Mouse (Mus musculus) megakaryocyte progenitor cell, adult 5-6 weeks (primary cell): Measurements from ENCODE around the gene Nmi. TPM values are rescaled to one million over a fixed set of nuclear protein-coding genes. Genes with fewer than 3 reads are reported as not detected.

Experiments
- ATAC-seq: replicated peaks from 2 replicates; pipeline ENCODE4 v1.8.0; 2016; ENCODE audit warnings: mild to moderate bottlenecking, moderate TSS enrichment, inconsistent platforms; ENCODE audit not compliant: poor library complexity
- total RNA-seq, 2 experiments: library from RNA; stranded (forward) in 1 of 2; stranded (reverse) in 1 of 2; fragments of 157-497, 149-512 nt in 1 of 2; fragments of 200-1000 nt in 1 of 2; gene quantifications; 2 replicates each; pipeline versions ENCODE4 v1.2.3 to v1.2.4; 2015 to 2017

The Nmi gene
- total RNA-seq, 2 experiments from 2014 or later, result 42.5 to 57.6 TPM

DNA sequence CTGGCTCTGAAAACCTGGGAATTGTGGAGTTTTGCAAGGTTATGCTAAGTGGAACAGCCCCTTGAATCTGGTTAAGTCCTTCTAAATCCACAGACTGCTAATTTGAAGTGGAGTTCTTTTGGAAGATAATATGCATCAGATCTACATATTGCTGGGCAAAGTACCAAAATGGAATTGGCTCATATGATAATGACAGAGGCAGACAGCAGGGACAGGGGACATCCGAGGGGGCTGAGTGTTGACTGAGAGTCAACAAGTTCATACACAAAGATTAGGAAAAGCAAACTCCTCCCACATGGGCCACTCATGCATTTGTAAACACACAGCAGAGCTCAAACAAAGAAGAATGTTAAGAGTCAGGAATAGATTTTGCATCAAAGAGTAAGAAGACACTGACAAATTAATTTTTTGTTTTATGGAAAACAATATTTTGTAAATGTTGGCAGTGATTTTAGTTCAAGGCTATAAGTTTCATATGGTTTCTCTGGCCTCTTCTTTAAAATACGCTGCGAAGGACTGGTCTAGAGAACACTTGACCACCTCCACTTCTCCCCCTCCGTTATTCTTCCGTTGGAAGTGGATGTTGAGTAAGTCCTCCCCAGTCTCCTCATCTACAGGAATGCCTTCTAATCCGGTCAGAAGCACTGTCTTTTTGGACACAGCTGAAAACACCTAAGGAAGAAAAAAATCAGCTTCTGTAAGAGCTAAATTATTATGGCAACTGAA lies 25.0 kb downstream of the Nmi start:
- peak; percentile 67 for ATAC-seq

DNA sequence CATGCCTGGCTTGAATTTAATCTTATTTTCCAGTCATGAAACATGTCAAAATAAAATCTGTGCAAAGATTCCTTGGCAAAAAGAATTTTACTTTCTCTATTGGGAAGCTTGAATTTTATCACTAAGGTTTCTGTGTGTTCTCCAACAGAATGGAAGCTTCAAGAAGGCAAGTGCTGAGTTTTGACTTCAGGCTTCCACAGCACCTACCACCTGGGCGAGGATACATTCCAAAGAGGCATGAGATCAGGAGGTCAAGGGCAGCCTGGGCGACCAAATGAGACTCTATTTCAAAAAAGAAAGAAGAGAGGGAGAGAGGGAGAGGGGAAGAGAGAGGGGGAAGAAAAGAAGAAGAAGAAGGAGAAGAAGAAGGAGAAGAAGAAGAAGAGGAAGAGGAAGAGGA lies 27.5 kb downstream of the Nmi start:
- no peak for ATAC-seq

DNA sequence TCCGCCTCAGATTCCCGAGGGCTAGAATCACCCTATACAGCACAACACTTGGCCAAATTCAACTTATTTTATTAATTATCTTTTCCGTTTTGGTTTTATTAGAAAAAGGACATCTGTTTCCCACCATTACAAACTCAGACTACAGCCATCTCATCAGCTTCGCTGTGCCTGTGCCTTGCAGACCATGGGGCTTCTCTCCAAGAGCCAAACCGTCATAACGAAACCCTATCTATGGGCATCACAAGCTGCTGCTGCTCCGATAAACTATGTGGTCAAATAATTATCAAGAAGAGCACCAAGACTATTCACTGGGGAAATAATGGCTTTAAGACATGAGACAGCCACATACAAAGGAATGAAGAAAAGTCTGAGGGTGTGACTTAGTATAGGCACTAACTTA lies 31.5 kb downstream of the Nmi start:
- ATAC-seq, result peak; percentile 89

DNA sequence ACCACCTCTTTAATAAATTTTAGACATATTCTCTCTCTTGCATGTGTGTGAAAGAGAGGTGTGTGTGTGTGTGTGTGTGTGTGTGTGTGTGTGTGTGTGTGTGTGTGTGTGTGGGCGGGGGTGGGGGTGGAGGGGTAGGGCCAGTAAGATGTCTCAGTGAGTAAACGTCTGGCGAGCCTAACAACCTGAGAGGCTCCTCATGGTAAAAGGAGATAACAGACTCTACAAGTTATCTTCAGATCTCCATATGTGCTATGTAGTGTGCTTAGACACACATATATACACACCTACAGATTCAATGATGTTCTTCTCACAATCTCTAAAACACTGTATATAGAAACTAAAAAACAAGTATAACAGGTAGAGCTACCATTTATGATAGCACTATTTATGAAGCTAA lies 34.5 kb downstream of the Nmi start:
- 0 out of 2 replicates have a peak, but pooled peaks have one; percentile 13 for ATAC-seq

DNA sequence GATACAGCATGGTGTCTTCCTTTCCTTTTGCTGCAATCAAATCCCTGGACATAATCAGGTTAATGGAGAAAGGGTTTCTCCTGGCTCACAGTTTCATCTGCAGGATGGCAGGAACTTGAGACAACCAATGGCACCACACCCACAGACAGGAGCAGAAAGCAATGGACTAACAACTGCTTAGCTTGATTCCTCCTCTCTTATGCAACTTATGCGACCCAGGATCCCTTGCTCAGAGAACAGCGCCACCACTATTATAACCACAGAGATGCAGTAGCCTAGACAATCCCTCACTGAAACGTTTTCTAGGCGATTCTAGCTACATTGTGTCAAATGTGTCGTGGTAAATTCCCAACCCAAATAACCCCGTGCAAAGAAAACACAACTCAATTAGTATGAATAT lies 36.3 kb downstream of the Nmi start:
- ATAC-seq, result no peak

DNA sequence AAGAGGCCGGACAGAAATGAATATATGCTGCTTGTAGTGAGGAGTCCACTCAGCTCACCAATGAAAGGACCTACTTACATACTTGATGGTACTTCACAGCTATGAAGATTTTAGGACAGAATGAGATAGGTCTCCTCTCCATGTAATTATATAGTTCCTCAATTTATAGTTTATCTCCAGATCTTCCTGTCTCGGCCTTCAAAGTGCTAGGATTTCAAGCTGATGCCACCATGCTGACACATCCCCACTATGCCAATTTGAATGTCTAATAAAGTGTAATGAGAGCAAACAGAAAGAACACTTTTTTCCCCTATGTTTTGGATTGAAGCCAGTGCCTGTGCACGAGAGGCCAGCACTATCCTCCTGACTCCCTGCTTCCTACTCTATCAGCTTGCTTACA lies 36.7 kb downstream of the Nmi start:
- no peak for ATAC-seq

DNA sequence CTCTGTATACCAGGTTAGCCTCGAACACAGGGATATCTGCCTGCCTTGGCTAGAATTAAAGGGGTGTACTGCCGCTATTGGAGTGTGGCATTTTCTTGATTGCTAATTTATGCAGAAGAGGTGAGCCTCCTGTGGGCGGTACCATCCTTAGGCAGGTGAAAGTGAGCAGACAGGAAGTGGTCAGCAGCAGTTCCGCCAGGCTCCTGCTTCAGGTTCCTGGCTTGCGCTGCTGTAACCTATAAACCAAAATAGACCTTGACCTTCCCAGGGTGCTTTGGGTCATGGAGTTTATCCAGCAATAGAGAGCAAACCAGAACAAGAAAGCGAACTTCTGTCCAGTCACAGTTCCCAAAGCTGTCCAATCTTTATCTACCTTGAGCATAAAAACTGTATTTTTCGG lies 37.4 kb downstream of the Nmi start:
- no peak for ATAC-seq

DNA sequence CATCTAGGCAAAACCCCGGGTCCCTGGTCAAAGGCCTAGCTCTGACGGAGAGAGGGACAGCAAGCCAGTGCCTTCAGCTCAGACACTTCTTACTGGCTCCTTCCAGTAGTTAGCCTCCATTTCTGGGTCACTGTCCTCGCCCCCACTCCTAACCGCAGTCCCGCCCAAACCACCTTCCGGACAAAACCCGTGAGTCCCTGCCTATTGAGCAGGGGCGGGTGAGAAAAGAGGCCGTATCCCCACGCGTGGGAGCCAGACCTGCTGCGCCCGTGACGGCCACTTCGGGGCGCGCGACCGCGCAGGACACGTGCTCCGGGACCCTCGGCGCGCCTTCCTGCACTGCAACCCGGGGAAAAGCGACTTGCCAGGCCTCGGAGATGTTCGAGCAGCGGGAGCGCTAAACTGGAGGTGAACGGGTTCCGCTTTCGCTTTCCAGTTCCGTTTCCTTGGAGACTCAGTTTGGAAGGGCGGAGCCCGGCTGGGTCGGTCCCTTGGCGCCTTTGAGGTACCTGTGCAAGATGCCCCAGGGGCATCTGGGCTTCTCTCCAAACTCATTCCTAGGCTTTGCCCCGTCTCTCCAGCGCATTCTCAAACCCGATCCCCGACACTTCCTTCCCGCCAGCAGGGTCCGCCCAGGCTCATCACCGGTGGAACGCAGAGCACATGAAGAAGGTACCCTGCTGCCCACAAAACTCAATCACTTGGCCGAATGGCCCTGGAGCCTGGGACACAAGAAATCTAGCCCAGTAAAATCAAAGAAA lies 38.5 kb downstream of the Nmi start, which contains the start of gene Rbm43:
Gene Rbm43 (minus strand): TSS at position 590 of the 761 bp plus-strand sequence.
- peak; percentile 62 for ATAC-seq

DNA sequence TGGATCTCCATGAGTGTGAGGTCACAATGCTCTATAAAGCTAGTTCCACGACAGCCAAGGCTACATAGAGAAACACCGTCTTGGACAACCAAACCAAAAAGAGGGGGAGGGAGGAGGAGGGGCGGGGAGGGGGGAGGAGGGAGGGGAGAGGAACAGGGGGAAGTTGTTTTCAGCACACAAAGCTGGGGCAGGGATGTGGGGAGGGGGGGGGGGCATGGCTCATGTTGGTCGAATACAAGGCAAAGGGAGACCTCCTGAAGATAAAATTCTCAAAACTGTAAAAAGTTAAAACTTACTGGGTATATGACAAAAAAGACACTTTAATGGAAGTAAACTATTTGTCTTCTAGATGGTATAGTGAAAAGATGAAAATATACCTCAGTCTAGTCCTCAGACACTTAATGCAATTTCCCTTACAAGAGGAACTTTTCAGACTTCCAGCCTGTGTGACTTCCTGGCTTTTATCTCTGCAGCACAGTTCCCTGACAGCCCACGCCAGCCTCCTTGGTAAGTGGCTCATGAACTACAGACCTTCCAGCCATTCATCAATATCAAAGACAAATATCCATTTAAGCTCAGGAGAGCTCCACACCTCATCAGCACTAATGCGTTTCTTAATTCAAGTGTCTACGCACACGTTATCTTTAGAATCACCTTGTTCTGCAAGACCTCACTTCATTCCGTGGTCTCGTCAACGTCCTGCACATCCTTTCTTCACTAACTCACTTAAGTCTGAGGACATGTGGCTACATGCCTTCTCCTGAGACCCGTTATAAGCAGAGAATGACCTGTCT lies 39.8 kb downstream of the Nmi start:
- ATAC-seq, result peak; percentile 20

DNA sequence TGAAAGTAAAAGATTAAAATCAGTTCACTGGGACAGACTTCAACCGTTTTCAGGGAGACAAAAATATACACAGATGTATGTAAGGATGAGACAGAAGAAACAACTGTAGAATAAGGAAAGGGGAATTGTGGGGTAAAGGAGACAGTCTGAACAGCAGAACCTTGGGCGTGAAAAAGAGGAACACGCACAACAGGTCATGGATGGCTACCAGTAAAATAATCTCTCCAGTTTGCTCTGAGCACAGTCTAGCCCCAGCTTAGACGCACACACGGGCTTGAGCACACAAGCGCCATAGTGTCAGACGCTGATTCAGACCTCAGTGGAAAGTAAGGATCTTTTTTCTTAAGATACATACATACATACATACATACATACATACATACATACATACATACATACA lies 42.1 kb downstream of the Nmi start:
- ATAC-seq, result no peak

DNA sequence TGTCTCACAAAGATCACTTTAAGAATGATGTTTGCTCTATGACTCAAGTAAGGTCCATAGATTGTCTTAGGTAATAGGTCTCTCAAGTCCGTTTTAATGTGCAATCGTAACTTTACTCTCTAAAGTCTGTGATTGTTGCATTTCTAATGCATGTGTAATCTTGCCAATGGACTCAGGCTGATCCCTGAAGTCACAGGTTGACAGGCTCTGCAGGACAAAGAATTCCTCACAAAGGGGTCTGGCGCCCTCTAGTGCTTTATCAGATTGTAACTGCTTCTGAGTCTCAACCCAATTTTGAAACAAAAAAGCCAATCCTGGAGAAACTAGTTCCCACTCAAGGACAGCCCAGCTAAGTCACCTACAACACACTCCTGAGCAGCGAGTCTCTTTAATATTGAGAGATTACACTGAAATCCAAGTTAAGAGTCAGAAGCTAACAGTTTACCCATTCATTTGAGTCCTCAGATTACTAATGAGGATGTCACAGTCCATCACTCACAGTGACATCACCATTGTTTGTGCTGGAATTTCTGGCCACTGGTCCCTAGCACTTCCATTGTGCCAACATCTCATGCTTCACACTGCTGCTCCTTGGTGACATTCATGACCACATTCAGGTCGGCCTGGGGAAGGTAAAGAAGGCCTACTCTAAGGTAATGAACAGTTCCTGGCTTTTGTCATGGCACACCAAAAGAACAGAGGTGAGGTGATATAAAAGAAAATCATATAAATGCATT lies 58.2 kb downstream of the Nmi start:
- peak; percentile 95 for ATAC-seq

DNA sequence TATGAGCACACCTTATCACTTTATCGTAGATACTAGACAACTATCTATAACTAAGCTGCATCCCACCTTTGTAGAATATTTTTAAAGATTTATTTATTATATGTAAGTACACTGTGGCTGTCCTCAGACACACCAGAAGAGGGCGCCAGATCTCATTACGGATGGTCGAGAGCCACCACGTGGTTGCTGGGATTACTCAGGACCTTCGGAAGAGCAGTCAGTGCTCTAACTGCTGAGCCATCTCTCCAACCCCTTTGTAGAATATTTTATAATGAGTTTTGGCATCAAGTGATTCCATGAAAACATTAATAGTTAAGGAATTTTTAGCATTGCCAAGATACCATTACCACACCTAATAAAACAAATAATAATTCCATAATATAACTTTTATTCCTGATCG lies 58.8 kb downstream of the Nmi start:
- no peak for ATAC-seq

DNA sequence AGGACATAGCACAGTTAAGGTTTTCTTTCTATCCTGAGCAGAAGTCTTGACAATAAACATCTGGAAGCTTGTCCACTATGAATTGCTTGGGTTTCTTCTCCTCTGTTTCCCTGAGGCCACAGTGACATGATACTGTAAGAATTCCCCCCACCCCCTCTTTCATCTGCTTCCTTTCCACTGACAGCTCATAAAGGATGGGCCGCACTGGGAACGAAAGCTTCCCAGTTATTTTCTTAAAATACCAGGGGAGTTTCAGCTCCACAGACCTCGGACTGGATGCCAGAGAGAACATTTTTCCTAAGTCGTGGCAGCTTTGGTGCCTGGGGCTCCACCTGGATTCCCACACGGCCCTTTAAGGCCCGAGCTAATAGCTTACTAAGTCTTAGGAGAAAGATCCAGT lies 60.6 kb downstream of the Nmi start:
- ATAC-seq, result no peak

DNA sequence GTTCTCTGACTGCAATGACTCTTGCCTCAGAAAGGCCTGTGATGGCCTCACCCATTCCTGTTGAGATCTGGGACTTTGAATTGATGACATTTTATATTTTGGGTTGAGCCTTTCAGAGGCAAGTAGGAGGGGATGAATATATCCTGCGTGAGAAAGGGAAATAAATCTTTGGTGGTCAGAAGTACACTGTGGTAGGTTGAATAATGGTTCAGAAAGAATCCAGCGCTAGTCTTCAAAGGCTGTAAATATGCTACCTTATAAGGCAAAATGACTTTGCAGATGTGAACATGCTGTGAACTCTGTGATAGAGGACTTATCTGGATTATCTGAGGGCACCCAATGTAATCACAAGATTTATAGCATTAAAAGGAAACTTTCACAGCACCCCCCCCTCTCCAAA lies 61.4 kb downstream of the Nmi start:
- ATAC-seq, result no peak

DNA sequence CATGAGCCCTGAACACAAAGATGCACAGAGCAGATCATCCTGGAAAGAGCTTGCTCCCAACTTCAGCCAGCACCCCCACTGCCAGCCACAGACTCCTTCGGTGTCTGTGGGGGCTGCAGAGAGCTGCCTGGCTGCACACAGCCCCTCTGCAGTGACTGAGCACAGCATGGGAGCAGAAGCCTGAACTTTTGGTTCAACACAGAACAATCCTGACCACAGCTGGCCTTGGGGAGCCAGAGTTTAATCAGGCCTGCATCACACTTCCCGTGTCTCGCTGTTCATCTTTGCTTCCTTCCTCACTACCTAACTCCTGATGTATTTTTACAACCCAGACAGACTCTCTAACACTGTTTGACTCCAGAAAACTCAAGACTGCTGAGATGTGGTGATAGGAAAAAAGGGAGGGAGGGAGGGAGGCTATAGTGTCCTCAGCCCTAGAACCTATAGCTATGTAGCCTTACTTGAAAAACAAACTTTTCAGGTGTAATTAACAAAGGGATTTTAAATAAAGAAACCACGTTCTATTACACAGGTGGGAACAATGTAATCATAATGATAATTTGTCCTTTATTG lies 65.7 kb downstream of the Nmi start:
- ATAC-seq, result peak; percentile 31; the same call in 1 of the 2 replicates

DNA sequence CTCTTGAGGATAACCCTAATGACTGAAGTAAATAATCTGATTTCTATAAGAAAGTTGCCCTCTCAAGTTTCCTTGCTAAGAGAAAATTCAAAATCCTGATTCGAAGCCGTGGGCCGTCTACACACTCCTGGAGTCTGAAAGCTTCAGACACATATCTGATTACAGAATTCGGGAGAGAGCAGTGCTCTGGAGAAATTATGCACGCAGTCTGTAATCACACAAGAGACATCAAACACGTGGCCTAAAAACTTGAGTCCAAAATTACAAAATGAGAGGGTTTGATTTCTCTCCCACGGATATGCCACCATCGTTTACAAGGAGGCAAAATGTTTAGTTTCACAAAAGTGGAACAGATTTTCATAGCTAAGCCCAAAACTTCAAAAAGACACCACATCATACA lies 67.7 kb downstream of the Nmi start:
- no peak for ATAC-seq
